Mouse (Mus musculus) CH12F3 (cell line): ENCODE measurements around the gene Serpinb1b.

Experiments used
- in situ Hi-C: fragments of 300-500 bp; cut with MboI; formaldehyde crosslinking; loops from 2 replicates; pipeline ENCODE4 v1.14.3; 2020; ENCODE audit warnings: low sequenced_read_pairs

Serpinb1b gene

DNA sequence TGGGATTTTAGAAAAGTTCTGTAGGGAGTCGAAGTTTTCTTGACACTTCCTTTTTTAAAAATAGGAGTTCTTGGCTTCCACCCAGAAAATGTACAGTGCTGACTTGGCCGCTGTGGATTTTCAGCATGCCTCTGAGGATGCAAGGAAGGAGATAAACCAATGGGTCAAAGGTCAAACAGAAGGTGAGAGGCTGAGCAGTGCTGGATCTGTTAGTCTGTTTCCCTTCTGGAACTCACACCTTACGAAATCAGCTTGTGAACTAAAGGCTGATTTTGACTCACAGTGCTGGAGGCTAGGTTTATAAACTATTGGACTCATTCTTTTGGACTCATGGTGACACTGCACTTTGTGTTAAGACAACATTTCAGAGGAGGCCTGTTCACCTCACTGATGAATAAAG, 11.2 kb downstream of the Serpinb1b start:
- in situ Hi-C loops: no loop called here

DNA sequence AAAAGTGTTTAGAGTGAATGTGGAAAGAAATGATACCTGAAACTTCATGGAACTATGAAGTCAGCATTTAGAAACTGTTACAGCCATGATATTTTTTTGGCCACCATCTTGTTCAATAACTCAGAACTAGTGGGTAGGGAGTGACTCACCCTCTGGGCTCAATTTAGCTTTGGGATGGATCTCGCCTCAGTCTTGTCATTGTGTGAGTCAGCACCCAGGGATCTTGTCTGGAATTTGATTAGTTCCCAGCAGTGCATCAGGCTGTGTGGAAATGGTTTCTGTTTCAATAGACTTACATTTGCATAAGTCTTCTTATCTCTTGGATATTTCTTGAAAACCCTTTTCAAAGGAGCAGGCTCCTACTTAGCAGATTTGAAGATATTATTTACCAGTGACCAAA, 12.2 kb downstream of the Serpinb1b start:
- in situ Hi-C loops: no loop called here

DNA sequence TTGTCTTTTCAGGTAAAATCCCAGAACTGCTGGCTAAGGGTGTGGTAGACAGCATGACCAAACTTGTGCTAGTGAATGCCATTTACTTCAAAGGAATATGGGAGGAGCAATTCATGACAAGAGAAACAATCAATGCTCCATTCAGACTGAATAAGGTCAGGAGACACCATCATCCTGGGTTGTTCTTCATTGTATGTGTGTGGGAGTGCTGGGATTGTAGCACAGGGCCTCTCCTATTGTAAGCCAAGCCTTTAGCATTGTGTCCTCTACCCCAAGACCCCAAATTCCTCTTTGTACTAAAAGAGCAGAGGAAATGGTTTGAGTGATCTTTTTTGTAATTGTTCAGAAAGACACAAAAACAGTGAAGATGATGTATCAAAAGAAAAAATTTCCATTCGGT, 12.9 kb downstream of the Serpinb1b start:
- in situ Hi-C loops: no loop called here

DNA sequence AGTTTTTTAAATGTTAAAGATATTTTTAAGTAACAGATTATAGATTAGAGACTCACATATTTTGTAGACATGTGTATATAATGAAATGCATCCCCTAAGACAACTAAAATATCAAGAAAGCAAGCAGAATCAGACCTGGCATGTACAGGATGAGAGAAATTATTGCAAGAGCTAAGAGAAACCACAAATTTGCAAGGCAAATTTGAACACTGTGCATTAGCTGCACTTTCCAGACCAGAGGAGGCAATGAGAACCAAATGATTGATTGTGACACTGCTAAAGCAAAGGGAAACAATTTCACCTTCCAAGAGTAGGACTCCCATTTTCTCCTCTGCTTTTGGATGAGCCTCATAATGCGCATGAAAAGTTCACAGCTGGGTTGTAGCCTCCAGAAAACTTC, 17.2 kb downstream of the Serpinb1b start:
- in situ Hi-C loops: no loop called here

DNA sequence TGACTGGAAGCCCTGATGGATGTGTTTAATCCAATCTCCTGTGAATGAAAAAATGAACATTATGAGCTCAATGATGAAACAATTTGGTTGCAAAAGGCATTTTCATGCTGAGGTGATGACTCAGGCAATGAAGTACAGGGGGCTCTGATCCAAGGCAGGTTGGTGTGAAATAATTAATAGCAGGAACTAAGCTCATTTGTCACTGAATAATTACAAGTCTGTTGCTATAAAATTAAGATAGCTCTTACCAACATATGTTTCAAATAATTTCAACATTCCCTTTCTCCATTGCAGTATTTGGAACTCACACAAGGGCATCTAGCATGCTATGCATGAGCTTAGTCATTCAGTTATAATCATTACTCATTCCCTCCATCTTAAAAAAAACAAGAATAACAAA, 27.3 kb downstream of the Serpinb1b start:
- in situ Hi-C loops: no loop called here

DNA sequence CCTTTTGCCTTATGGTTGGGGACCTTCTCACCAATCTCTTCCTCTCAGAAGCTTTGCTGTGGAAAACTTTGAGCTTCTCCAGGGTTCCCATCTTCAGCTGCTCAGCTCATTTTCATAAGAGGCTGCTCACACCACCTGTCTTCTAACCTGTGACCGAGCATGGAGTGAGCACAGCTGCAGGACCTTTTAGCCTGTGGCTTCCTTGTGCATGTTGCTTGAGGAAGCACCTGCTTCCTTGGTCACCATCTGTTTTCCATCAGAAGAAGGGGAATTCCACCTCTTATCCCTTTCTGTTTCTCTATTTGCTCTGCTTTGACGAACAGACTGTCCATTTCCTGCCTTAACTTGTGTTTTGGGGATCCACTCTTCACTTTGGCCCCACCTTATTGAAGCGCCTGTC, 34.7 kb downstream of the Serpinb1b start:
- in situ Hi-C loops: no loop called here

DNA sequence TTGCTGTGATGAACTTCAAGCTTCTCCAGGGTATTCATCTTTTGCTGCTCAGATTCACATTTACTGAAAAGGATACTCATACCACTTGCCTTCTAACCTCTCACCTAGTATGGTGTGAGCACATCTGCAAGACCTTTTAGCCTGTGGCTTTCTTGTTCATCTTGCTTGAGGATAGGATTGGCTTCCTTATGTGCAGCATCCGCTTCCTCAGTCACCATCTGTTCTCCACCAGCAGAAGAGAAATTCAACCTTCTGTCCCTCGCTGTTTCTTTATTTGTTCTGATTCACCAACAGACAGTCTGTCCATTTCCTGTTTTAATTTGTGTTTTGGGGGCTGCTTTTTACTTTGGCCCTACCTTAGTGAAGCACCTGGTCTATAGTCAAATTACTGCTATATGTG, 59.3 kb downstream of the Serpinb1b start:
- in situ Hi-C loops: no loop called here

DNA sequence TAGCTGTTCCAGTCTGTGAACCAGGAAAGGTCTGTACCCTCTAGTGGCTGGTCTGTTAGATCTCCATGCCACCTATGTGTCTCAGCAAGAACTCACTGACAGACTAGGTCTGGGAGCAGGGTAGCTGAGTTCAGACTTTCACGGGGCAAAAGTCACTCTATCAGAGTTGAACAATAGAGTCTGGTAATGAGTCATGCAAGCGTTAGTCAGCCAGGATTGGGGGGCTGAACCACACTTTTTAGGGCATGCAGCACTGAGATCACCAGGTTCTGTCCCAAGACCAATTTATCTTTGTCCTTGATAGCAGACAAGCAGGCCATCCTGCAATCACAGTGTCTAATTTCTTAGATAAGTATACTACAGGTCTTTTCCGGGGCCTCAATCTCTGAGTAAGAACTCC, 63.1 kb downstream of the Serpinb1b start:
- in situ Hi-C loops: no loop called here
